Mouse (Mus musculus) bone marrow, adult 2 months (tissue): ENCODE data around the gene Irs1. TPM values are rescaled to one million over a fixed set of nuclear protein-coding genes. Genes with fewer than 3 reads are reported as not detected.

Source experiments
- H3K27ac ChIP-seq: fragments of 200-500 bp; 2 replicates; pipeline ENCODE4 v1.5.1; 2012; ENCODE audit warnings: low read depth, mild to moderate bottlenecking, control low read depth, inconsistent platforms, low read length; ENCODE audit not compliant: control insufficient read depth, poor library complexity, insufficient read depth
- H3K4me1 ChIP-seq: fragments of 200-500 bp; 2 replicates; pipeline ENCODE4 v1.6.1; 2011; ENCODE audit warnings: low read length; ENCODE audit not compliant: control insufficient read depth, insufficient read depth
- H3K4me3 ChIP-seq: fragments of 200-500 bp; replicated peaks from 2 replicates; pipeline ENCODE3; 2011; ENCODE audit warnings: mild to moderate bottlenecking, low read depth, low read length, control low read depth; ENCODE audit not compliant: control insufficient read depth
- CTCF ChIP-seq: fragments of 200-500 bp; IDR thresholded peaks from 2 replicates; pipeline ENCODE4 v1.5.1; 2011; ENCODE audit warnings: low read length, control low read depth; ENCODE audit not compliant: control insufficient read depth, insufficient read depth
- POLR2A ChIP-seq: fragments of 200-500 bp; IDR thresholded peaks from 2 replicates; pipeline ENCODE4 v1.6.1; 2011; ENCODE audit warnings: low read depth, mild to moderate bottlenecking, control low read depth, low read length, borderline replicate concordance; ENCODE audit not compliant: control insufficient read depth
- WGBS: fragments of 180-500 bp; shearing (Covaris S2); methylation state at CpG from one replicate; pipeline ENCODE4 v1.1.7; 2018; 5-methylcytosine and 5-hydroxymethylcytosine counted together
- polyA plus RNA-seq: library from polyadenylated mRNA; stranded (reverse); fragments of >200 nt; gene quantifications from 2 replicates; pipeline ENCODE4 v1.2.4, GENCODE M21; 2011; ENCODE audit warnings: low replicate concordance; ENCODE audit not compliant: missing spikeins, insufficient read depth, insufficient read length

Irs1 gene
- polyA plus RNA-seq, 1 experiment, result 1.9 TPM

- H3K4me3 ChIP-seq, result no peak overlapping the region
- no peaks in the 10 kb centered on the region for H3K4me1 ChIP-seq
- 79% methylated on average over 9 of the region's 9 CpGs for WGBS
- TF ChIP-seq CTCF (no peak), POLR2A (no peak)
- H3K27ac ChIP-seq, result no peak overlapping the region
Measured at GRCm38 (mm10) chr1:82253789-82254445, 37.3 kb downstream of the Irs1 start.

GRCm38 (mm10) chr1:82247221-82247951, 43.8 kb downstream of the Irs1 start:
- Histone ChIP-seq H3K27ac (no peak overlapping the region), H3K4me1 (no peaks in the 10 kb centered on the region), H3K4me3 (no peak overlapping the region)
- 72% methylated on average over 10 of the region's 10 CpGs for WGBS
- TF ChIP-seq POLR2A, result no peak
- no peak for TF ChIP-seq CTCF

GRCm38 (mm10) chr1:82245002-82245401, 46.2 kb downstream of the Irs1 start:
- H3K27ac ChIP-seq, result no peak overlapping the region
- 38% methylated on average over 5 of the region's 5 CpGs for WGBS
- no peaks in the 10 kb centered on the region for H3K4me1 ChIP-seq
- TF ChIP-seq POLR2A (no peak), CTCF (no peak)
- no peak overlapping the region for H3K4me3 ChIP-seq

GRCm38 (mm10) chr1:82243260-82243825, 47.9 kb downstream of the Irs1 start:
- Histone ChIP-seq H3K4me3 (no peak overlapping the region), H3K4me1 (no peaks in the 10 kb centered on the region), H3K27ac (no peak overlapping the region)
- 72% methylated on average over 6 of the region's 6 CpGs for WGBS
- TF ChIP-seq CTCF (no peak), POLR2A (no peak)

- TF ChIP-seq POLR2A (no peak), CTCF (no peak)
- no peak overlapping the region for H3K27ac ChIP-seq
- H3K4me1 ChIP-seq, result no peaks in the 10 kb centered on the region
- 83% methylated on average over 3 of the region's 3 CpGs for WGBS
- no peak overlapping the region for H3K4me3 ChIP-seq
Measured at GRCm38 (mm10) chr1:82239409-82240201, 51.6 kb downstream of the Irs1 start.

GRCm38 (mm10) chr1:82238245-82238644, 53.0 kb downstream of the Irs1 start:
- TF ChIP-seq POLR2A (no peak), CTCF (no peak)
- H3K27ac ChIP-seq, result no peak overlapping the region
- WGBS, result 72% methylated on average over 4 of the region's 4 CpGs

GRCm38 (mm10) chr1:82235455-82236104, 55.6 kb downstream of the Irs1 start:
- 64% methylated on average over 3 of the region's 3 CpGs for WGBS
- H3K4me1 ChIP-seq, result no peaks in the 10 kb centered on the region
- H3K27ac ChIP-seq, result peak overlapping the region; percentile 55; the same call in 1 of the 2 replicates
- TF ChIP-seq CTCF, result no peak
- H3K4me3 ChIP-seq, result no peak overlapping the region

More at GRCm38 (mm10) chr1:82238245-82238644, 53.0 kb downstream of the Irs1 start:
- no peak overlapping the region for H3K4me3 ChIP-seq
- H3K4me1 ChIP-seq, result no peaks in the 10 kb centered on the region
